Mouse (Mus musculus) midbrain, embryonic 14.5 days (tissue): ENCODE measurements around the gene Olfr1440. TPM values are rescaled to one million over a fixed set of nuclear protein-coding genes. Genes with fewer than 3 reads are reported as not detected.

Experiments used
- polyA plus RNA-seq: library from polyadenylated mRNA; unstranded; fragments of >200 nt; fragmentation: Nextera tagmentation; extraction: Ambion mirVana; gene quantifications from 2 replicates; pipeline ENCODE4 v1.2.1, GENCODE M21; 2014

The Olfr1440 gene
- polyA plus RNA-seq, 1 experiment from 2014 or later = not detected

Other genes starting within 250 kb of the Olfr1440 start
- gene Olfr1555-ps1, start 217.2 kb upstream of the Olfr1440 start, polyA plus RNA-seq = not detected in 2 replicates
- gene Olfr1431, start 186.6 kb upstream of the Olfr1440 start, polyA plus RNA-seq = not detected in 2 replicates
- not detected in 2 replicates for gene Olfr1432, start 154.7 kb upstream of the Olfr1440 start, polyA plus RNA-seq
- gene Olfr262, start 145.6 kb upstream of the Olfr1440 start, polyA plus RNA-seq = not detected in 2 replicates
- not detected in 2 replicates for gene Olfr235, start 126.2 kb upstream of the Olfr1440 start, polyA plus RNA-seq
- gene Olfr1434, start 107.4 kb upstream of the Olfr1440 start, polyA plus RNA-seq = not detected in 2 replicates
- not detected in 2 replicates for gene Olfr1436, start 88.1 kb upstream of the Olfr1440 start, polyA plus RNA-seq
- gene Olfr1437, start 62.2 kb upstream of the Olfr1440 start, polyA plus RNA-seq = not detected in 2 replicates
- gene Olfr1438-ps1, start 51.4 kb upstream of the Olfr1440 start, polyA plus RNA-seq = not detected in 2 replicates
- gene Olfr1441, start 30.2 kb downstream of the Olfr1440 start, polyA plus RNA-seq = not detected in 2 replicates
- not detected in 2 replicates for gene Pfpl, start 40.6 kb downstream of the Olfr1440 start, polyA plus RNA-seq
- 1.00 and 1.1 TPM in 2 replicates for gene Mpeg1, start 73.5 kb downstream of the Olfr1440 start, polyA plus RNA-seq
- gene Dtx4, start 114.2 kb downstream of the Olfr1440 start, polyA plus RNA-seq = 35.7 and 46.0 TPM in 2 replicates
- 4.5 and 8.3 TPM in 2 replicates for gene Fam111a, start 158.5 kb downstream of the Olfr1440 start, polyA plus RNA-seq
- gene Gm4952, start 212.7 kb downstream of the Olfr1440 start, polyA plus RNA-seq = 0.12 TPM in 1 of 2 replicates, not detected in the other
- gene Glyat, start 246.0 kb downstream of the Olfr1440 start, polyA plus RNA-seq = not detected in 2 replicates